Mouse (Mus musculus): Measurements from ENCODE around the gene Cnpy3. TPM values are rescaled to one million over a fixed set of nuclear protein-coding genes. Genes with fewer than 3 reads are reported as not detected.

Gene Cnpy3
- polyA plus RNA-seq, 1 experiment from 2014 or later: 67.8 TPM

DNA sequence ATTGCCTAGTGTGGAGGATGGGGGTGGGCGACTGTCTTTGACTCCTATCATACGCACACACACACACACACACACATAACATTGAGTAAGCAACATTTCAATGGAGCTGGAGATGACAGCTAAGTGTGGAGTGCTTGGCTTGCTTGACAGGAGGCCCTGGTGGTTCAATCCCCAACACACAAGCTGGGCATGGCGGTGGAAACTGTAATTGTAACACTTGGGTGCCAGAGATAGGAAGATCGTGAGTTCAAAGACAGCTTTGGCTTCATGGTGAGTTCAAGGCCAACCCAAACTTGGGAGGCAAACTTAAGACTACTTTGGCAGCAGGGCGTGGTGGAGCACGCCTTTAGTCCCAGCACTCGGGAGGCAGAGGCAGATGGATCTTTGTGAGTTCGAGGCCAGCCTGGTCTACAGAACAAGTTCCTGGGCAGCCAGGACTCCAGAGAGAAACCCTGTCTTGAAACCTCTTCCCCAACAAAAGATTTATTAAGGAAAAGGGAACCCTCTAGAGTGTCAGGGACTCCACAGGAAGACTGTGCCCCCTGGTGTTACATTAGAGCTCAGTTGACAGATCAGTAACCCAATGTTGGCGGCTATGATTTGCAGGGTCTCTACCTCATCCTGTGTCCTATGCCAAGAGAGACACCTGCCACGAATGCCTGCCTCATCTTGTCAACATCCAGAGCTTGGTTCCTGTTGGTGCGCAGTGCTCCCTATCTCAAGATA, 37.1 kb downstream of the Cnpy3 start:
- H3K27me3 ChIP-seq (ENCODE audit: control insufficient read depth, insufficient read depth, low read depth, low read length): no peaks in the 10 kb centered on the region
- ATAC-seq: no peak
- peaks cover 11% of the 10 kb centered on the region for H3K36me3 ChIP-seq (ENCODE audit: control insufficient read depth, insufficient read depth, low read length)
- H3K4me1 ChIP-seq (ENCODE audit: control insufficient read depth, insufficient read depth, low read length): peaks cover 13% of the 10 kb centered on the region
- H3K4me2 ChIP-seq (ENCODE audit: low read length): no peak overlapping the region
- H3K4me3 ChIP-seq (ENCODE audit: low read depth, low read length): no peak overlapping the region
- H3K9me3 ChIP-seq (replicated peaks; ENCODE audit: control insufficient read depth, low read length, poor library complexity, severe bottlenecking): no peaks in the 10 kb centered on the region
- 96% methylated on average over 11 of the region's 11 CpGs for WGBS
- no peak overlapping the region for H3K9ac ChIP-seq (ENCODE audit: low read depth, low read length)
- H3K27ac ChIP-seq (ENCODE audit: low read length): no peak overlapping the region

DNA sequence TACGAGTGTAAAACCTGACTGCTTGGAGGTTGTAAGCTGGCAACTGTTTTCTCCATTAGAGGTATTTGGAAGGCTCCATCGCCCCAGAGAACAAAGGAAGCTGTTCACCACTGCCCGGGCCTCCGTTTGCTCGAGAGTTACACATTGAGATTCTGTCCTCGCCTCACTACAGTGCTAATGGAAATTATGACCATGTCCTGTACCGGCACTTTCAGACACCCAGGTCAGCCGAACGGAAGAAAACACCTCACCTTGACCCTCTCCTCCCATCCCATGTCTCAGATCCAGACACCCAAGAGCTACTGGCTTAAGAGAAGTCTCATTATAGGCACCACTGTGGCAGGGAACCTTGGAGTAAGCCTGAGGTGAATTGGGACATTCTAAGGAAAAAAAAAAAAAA, 38.2 kb downstream of the Cnpy3 start:
- ATAC-seq: no peak
- no peak overlapping the region for H3K4me2 ChIP-seq (ENCODE audit: low read length)

DNA sequence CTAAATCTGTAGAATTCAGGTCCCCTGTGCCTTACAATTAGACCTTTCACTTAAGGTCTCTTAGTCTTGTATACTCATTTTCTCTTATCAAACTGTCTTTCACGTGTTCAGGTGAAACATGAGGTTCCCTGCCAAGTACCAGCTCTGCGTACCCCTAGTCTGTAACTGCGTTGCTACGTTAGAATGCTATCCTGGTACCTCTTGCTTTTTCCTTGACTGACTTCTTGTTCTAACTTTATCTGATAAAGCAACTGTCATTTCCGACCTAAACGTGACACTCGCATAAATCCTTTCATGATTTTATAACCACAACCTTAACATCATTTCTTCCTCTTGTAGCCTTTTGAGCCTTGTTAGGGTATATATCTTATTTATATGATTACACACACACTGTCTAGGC, 39.6 kb downstream of the Cnpy3 start:
- H3K27me3 ChIP-seq (ENCODE audit: control insufficient read depth, insufficient read depth, low read depth, low read length): no peaks in the 10 kb centered on the region
- peaks cover 13% of the 10 kb centered on the region for H3K4me1 ChIP-seq (ENCODE audit: control insufficient read depth, insufficient read depth, low read length)
- ATAC-seq: no peak
- H3K9ac ChIP-seq (ENCODE audit: low read depth, low read length): peak overlapping the region; percentile 94
- peak overlapping the region; percentile 99 for H3K4me3 ChIP-seq (ENCODE audit: low read depth, low read length)
- peak overlapping the region; percentile 99 for H3K4me2 ChIP-seq (ENCODE audit: low read length)
- H3K9me3 ChIP-seq (replicated peaks; ENCODE audit: control insufficient read depth, low read length, poor library complexity, severe bottlenecking): no peaks in the 10 kb centered on the region
- peaks cover 11% of the 10 kb centered on the region for H3K36me3 ChIP-seq (ENCODE audit: control insufficient read depth, insufficient read depth, low read length)
- WGBS: 77% methylated on average over 7 of the region's 7 CpGs
- no peak overlapping the region for H3K27ac ChIP-seq (ENCODE audit: low read length)

More for the DNA sequence above, 38.2 kb downstream of the Cnpy3 start:
- no peaks in the 10 kb centered on the region for H3K9me3 ChIP-seq (replicated peaks; ENCODE audit: control insufficient read depth, low read length, poor library complexity, severe bottlenecking)
- H3K36me3 ChIP-seq (ENCODE audit: control insufficient read depth, insufficient read depth, low read length): peaks cover 11% of the 10 kb centered on the region
- H3K9ac ChIP-seq (ENCODE audit: low read depth, low read length): no peak overlapping the region
- no peak overlapping the region for H3K27ac ChIP-seq (ENCODE audit: low read length)
- 91% methylated on average over 9 of the region's 9 CpGs for WGBS
- no peaks in the 10 kb centered on the region for H3K27me3 ChIP-seq (ENCODE audit: control insufficient read depth, insufficient read depth, low read depth, low read length)
- H3K4me3 ChIP-seq (ENCODE audit: low read depth, low read length): no peak overlapping the region
- peaks cover 13% of the 10 kb centered on the region for H3K4me1 ChIP-seq (ENCODE audit: control insufficient read depth, insufficient read depth, low read length)

DNA sequence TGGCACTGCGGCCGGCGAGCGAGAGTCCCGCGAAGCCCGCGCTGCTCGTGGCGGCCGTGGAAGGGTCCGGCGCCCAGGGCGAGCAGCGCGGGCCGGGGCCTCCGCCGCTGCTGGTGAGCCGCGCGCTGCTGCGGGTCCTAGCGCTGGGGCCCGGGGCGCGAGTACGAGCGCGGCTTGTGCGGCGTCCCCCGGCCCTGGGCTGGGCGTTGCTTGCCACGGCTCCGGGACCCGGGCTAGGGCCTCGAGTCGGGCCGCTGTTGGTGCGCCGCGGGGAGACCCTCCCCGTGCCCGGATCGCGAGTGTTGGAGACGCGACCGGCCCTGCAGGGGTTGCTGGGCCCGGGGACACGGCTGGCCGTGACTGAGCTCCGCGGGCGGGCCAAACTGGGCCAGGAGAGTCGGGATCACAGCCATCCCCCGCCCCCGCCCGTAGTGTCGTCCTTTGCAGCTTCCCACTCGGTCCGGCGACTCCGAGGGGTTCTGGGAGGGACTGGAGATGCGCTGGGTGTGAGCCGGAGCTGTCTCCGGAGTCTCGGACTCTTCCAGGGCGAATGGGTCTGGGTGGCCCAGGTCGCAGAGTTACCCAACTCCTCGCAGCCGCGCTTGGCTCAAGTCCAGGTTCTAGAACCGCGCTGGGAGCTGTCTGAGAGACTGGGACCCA, 40.3 kb downstream of the Cnpy3 start:
- no peaks in the 10 kb centered on the region for H3K9me3 ChIP-seq (replicated peaks; ENCODE audit: control insufficient read depth, low read length, poor library complexity, severe bottlenecking)
- peak overlapping the region; percentile 51; the same call in 1 of the 2 replicates for H3K27ac ChIP-seq (ENCODE audit: low read length)
- no peaks in the 10 kb centered on the region for H3K27me3 ChIP-seq (ENCODE audit: control insufficient read depth, insufficient read depth, low read depth, low read length)
- peak overlapping the region; percentile 99 for H3K4me2 ChIP-seq (ENCODE audit: low read length)
- ATAC-seq: peak; percentile 73
- peaks cover 6% of the 10 kb centered on the region for H3K36me3 ChIP-seq (ENCODE audit: control insufficient read depth, insufficient read depth, low read length)
- H3K4me1 ChIP-seq (ENCODE audit: control insufficient read depth, insufficient read depth, low read length): peaks cover 13% of the 10 kb centered on the region
- H3K4me3 ChIP-seq (ENCODE audit: low read depth, low read length): peak overlapping the region; percentile 99
- 1% methylated on average over 56 of the region's 76 CpGs for WGBS
- peak overlapping the region; percentile 94 for H3K9ac ChIP-seq (ENCODE audit: low read depth, low read length)

DNA sequence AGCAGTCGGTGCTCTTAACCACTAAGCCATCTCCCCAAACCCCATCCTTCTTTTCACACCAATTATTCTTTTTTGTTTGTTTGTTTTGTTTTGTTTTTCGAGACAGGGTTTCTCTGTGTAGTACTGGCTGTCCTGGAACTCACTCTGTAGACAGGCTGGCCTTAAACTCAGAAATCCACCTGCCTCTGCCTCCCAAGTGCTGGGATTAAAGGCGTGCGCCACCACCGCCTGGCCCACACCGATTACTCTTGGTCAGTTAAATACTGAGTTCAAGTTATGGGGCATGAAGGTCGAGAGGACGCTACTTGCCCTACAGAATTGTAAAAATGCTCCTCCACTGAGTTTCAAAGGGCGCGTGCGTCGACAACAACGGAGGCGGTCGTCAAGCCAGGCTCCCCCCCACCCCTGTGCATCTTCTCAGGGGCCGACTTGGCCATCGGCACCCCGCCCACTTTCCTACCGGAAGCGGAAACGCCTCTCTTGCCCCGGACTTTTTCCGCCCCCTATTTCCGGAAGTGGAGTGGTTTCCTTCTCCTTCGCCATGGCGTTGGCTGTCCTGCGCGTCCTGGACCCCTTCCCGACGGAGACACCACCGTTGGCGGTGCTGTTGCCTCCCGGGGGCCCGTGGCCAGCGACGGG, 40.9 kb downstream of the Cnpy3 start, which contains the start of gene Pex6:
Gene Pex6 (plus strand): TSS at position 505 of the 639 bp plus-strand sequence.
- Histone ChIP-seq H3K9ac (ENCODE audit: low read depth, low read length) (peak within 1 kb of the TSS; percentile 94), H3K4me2 (ENCODE audit: low read length) (peak within 1 kb of the TSS; percentile 99), H3K4me1 (ENCODE audit: control insufficient read depth, insufficient read depth, low read length) (peaks cover 16% of the 10 kb centered on the region), H3K27ac (ENCODE audit: low read length) (peak within 1 kb of the TSS; percentile 82), H3K9me3 (replicated peaks; ENCODE audit: control insufficient read depth, low read length, poor library complexity, severe bottlenecking) (no peaks in the 10 kb centered on the region), H3K27me3 (ENCODE audit: control insufficient read depth, insufficient read depth, low read depth, low read length) (no peaks in the 10 kb centered on the region), H3K36me3 (ENCODE audit: control insufficient read depth, insufficient read depth, low read length) (peaks cover 2% of the 10 kb centered on the region; the same call in 1 of the 2 replicates), H3K4me3 (ENCODE audit: low read depth, low read length) (peak within 1 kb of the TSS; percentile 99)
- 9% methylated on average over 36 of the region's 36 CpGs for WGBS
- ATAC-seq: peak; percentile 92

DNA sequence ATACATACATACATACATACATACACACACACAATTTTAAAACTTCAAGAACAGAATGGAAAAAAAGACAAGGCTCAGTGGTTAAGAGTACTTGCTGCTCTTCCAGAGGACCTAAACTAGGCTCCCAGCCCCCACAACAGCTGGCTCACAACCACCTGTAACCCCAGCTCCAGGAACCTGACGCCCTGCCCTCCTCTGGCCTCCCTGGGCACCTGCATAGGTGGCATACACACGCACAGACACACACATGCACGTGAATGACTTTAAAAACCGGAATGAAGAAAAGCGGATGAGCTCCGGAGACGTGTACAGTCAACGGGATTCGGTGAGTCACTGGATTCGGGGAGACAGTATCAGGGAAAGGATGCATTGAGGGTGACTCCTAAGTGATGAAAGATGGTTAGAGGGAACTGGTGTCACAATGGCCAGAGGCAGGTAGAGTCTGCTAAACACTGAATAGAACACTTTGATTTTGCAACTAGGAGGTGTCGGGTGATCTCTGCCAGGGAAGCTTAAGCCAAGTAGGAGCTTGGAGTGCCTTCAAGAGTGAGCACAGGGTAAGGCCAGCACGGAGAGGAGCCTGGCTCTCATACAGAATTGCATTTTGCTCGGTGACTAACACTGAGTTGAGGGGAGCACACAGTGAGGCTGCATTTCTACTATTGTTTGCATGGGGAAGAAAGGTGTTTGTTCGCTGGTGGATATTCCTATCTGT, 45.5 kb downstream of the Cnpy3 start:
- Histone ChIP-seq H3K4me2 (ENCODE audit: low read length) (no peak overlapping the region), H3K9me3 (replicated peaks; ENCODE audit: control insufficient read depth, low read length, poor library complexity, severe bottlenecking) (no peaks in the 10 kb centered on the region), H3K4me1 (ENCODE audit: control insufficient read depth, insufficient read depth, low read length) (peaks cover 31% of the 10 kb centered on the region), H3K27me3 (ENCODE audit: control insufficient read depth, insufficient read depth, low read depth, low read length) (no peaks in the 10 kb centered on the region), H3K9ac (ENCODE audit: low read depth, low read length) (no peak overlapping the region), H3K27ac (ENCODE audit: low read length) (no peak overlapping the region), H3K36me3 (ENCODE audit: control insufficient read depth, insufficient read depth, low read length) (no peaks in the 10 kb centered on the region), H3K4me3 (ENCODE audit: low read depth, low read length) (no peak overlapping the region)
- no peak for ATAC-seq
- WGBS: 92% methylated on average over 14 of the region's 14 CpGs

DNA sequence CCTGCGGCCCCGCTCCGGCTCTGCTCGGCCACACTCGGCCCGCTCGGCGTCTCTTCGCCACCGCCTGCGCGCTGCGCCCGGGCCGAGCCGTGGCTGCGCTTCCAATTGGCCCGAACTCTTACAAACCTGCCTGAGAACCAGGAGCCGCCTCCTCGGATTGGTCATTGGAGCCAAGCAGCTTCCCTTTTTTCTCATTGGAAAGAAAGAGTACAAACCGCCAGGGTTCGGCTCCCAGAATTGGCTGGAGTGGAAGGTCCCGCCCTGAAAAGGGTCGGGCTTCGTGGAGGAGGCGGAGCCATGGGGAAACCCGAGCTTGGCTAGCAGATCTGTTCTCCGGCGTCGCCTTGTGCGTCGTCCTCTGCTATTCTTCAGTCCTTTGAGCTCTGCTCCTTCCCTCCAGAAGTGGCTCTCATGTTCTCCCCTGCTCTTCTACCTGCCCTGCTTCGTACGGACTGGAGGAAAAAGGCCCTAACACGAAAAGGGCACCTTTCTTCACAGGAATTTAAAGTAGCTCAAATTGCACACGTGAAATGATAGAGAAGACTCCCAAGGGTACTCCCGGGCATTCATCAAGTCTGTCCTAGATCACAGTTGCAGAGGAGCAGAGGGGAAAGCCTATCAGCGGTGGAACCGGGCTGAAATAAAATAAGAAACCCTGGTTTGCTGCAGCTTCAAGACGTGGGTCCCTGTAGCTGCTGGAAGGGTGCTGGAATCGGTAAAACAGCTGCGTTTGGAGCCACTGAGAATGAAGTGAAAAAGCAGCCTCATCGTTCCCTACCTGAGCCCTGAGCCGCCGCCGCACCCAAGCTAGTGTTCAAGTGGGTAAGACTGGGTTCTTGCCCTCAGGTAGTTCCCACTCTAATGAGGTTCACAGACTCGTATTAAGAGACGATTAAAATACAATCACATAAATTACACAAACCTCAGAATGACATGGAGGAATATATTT, 46.9 kb downstream of the Cnpy3 start, which contains the start of gene Ppp2r5d:
Gene Ppp2r5d (minus strand): TSS at position 225 of the 949 bp plus-strand sequence.
- Histone ChIP-seq H3K27ac (ENCODE audit: low read length) (peak within 1 kb of the TSS; percentile 94), H3K9me3 (replicated peaks; ENCODE audit: control insufficient read depth, low read length, poor library complexity, severe bottlenecking) (no peaks in the 10 kb centered on the region), H3K9ac (ENCODE audit: low read depth, low read length) (peak within 1 kb of the TSS; percentile 93), H3K4me1 (ENCODE audit: control insufficient read depth, insufficient read depth, low read length) (peaks cover 31% of the 10 kb centered on the region), H3K27me3 (ENCODE audit: control insufficient read depth, insufficient read depth, low read depth, low read length) (no peaks in the 10 kb centered on the region), H3K4me3 (ENCODE audit: low read depth, low read length) (peak within 1 kb of the TSS; percentile 95), H3K4me2 (ENCODE audit: low read length) (peak within 1 kb of the TSS; percentile 94), H3K36me3 (ENCODE audit: control insufficient read depth, insufficient read depth, low read length) (no peaks in the 10 kb centered on the region)
- peak; percentile 96 for ATAC-seq
- 2% methylated on average over 48 of the region's 48 CpGs for WGBS
